Mouse (Mus musculus) midbrain, embryonic 16.5 days (tissue): ENCODE data around the gene Rcc2. TPM values are rescaled to one million over a fixed set of nuclear protein-coding genes. Genes with fewer than 3 reads are reported as not detected.

Experiments used
- ATAC-seq: fragments of 200-750 bp; cut with Nextera tagmentation; 2 replicates; pipeline ENCODE4 v1.8.0; 2017; ENCODE audit warnings: moderate TSS enrichment
- H3K27ac ChIP-seq: fragments of 300-500 bp; sonication (generic); 2 replicates; pipeline ENCODE4 v1.5.1; 2014; ENCODE audit warnings: mild to moderate bottlenecking, low read length, mixed read lengths
- H3K27me3 ChIP-seq: fragments of 300-500 bp; sonication (generic); 2 replicates; pipeline ENCODE4 v1.6.1; 2014; ENCODE audit warnings: low read depth, low read length, mixed read lengths; ENCODE audit not compliant: control insufficient read depth, insufficient read depth
- H3K36me3 ChIP-seq: fragments of 300-500 bp; sonication (generic); 2 replicates; pipeline ENCODE4 v1.6.1; 2014; ENCODE audit warnings: mild to moderate bottlenecking, low read length, moderate library complexity, mixed read lengths; ENCODE audit not compliant: control insufficient read depth, insufficient read depth
- H3K4me1 ChIP-seq: fragments of 300-500 bp; sonication (generic); 2 replicates; pipeline ENCODE4 v1.6.1; 2014; ENCODE audit warnings: mild to moderate bottlenecking, low read length, mixed read lengths; ENCODE audit not compliant: control insufficient read depth, insufficient read depth
- H3K4me2 ChIP-seq: fragments of 300-500 bp; sonication (generic); 2 replicates; pipeline ENCODE4 v1.6.1; 2014; ENCODE audit warnings: mild to moderate bottlenecking, low read length, mixed read lengths
- H3K4me3 ChIP-seq: fragments of 300-500 bp; sonication (generic); 2 replicates; pipeline ENCODE4 v1.5.1; 2014; ENCODE audit warnings: low read depth, mild to moderate bottlenecking, low read length, moderate library complexity, mixed read lengths
- H3K9ac ChIP-seq: fragments of 300-500 bp; sonication (generic); 2 replicates; pipeline ENCODE4 v1.6.1; 2014; ENCODE audit warnings: low read depth, low read length, mixed read lengths
- H3K9me3 ChIP-seq: fragments of 300-500 bp; sonication (generic); replicated peaks from 2 replicates; pipeline ENCODE4 v1.6.1; 2014; ENCODE audit warnings: mild to moderate bottlenecking, low read length, mixed read lengths; ENCODE audit not compliant: control insufficient read depth, poor library complexity, severe bottlenecking
- WGBS: fragments of 180-500 bp; shearing (Covaris S2); extraction: QIAGEN DNeasy Blood & Tissue Kit; methylation state at CpG from one replicate; pipeline ENCODE4 v1.1.7; 2014; 5-methylcytosine and 5-hydroxymethylcytosine counted together
- polyA plus RNA-seq: library from polyadenylated mRNA; unstranded; fragments of >200 nt; fragmentation: Nextera tagmentation; extraction: Ambion mirVana; gene quantifications from 2 replicates; pipeline ENCODE4 v1.2.1, GENCODE M21; 2015

The Rcc2 gene
- polyA plus RNA-seq, 1 experiment from 2014 or later: 9.7 TPM

DNA sequence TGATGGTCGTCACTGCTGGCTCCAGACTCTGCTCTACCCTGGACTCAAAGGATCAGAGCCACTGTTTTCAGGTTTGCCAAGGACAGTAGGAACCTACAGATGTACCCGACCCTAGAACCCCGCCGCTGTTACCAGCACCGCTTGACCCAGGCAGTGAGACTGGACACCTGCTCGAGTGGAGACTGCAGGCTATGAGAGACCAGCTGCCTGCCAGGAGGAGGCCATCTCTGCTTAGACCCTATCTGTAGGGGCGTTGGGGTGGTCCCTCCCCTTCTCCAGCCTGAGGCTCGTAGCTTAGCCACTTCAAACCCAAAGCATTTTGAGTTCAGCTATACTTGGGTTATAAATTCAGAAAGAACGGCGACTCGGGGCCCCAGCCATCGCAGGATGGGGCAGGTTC is 26.6 kb downstream of the Rcc2 start:
- Histone ChIP-seq H3K27me3 (no peaks in the 10 kb centered on the region), H3K4me2 (no peak overlapping the region), H3K9ac (no peak overlapping the region), H3K27ac (no peak overlapping the region), H3K9me3 (no peaks in the 10 kb centered on the region), H3K36me3 (no peaks in the 10 kb centered on the region), H3K4me1 (0 out of 2 replicates have a peak, but pooled peaks cover 2% of the 10 kb centered on the region), H3K4me3 (no peak overlapping the region)
- no peak for ATAC-seq
- WGBS: 88% methylated on average over 12 of the region's 12 CpGs

DNA sequence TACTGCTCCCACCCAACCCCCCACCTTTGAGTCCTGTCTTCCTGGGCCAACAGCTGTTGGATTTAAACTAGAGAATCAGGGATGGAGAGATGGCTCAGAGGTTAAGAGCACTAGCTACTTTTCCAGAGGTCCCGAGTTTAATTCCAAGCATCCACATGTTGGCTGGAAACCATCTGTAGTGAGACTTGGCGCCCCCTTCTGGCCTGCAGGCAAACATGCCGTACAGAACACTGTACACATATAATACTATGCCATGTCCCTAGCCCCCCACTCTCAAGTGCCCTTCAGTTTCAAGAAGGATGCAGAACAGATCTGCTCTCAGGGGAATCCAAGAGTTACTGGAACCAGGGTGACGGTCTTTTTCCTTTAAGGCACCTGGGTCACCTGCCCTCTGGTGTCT is 31.3 kb downstream of the Rcc2 start:
- no peaks in the 10 kb centered on the region for H3K36me3 ChIP-seq
- WGBS: 73% methylated on average over 4 of the region's 4 CpGs
- no peaks in the 10 kb centered on the region for H3K4me1 ChIP-seq
- no peak overlapping the region for H3K27ac ChIP-seq
- no peaks in the 10 kb centered on the region for H3K27me3 ChIP-seq
- no peak overlapping the region for H3K4me2 ChIP-seq
- no peak for ATAC-seq
- H3K9ac ChIP-seq: no peak overlapping the region
- H3K4me3 ChIP-seq: no peak overlapping the region
- H3K9me3 ChIP-seq: no peaks in the 10 kb centered on the region

DNA sequence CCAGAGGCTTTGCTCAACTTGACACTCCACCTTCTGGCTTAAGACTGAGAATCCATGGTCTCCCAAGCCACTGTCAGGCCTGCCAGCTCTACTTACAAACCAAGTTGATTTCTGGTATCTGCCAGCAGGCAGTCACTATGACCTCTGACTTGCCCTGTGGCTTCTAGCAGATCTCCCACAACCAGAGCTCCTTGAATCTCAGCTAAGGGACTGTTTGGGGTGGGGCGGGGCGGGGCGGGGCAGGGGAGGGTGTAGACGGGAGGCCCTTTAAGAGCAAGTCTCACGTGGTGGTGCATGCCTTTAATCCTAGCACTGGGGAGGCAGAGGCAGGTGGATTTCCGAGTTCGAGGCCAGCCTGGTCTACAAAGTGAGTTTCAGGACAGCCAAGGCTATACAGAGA is 32.5 kb downstream of the Rcc2 start:
- Histone ChIP-seq H3K36me3 (no peaks in the 10 kb centered on the region), H3K4me2 (no peak overlapping the region), H3K4me3 (no peak overlapping the region), H3K27ac (no peak overlapping the region), H3K9me3 (no peaks in the 10 kb centered on the region), H3K27me3 (no peaks in the 10 kb centered on the region), H3K4me1 (no peaks in the 10 kb centered on the region), H3K9ac (no peak overlapping the region)
- no peak for ATAC-seq
- 78% methylated on average over 7 of the region's 7 CpGs for WGBS

GRCm38 (mm10) chr4:140740655-140741054 is 40.3 kb downstream of the Rcc2 start:
- Histone ChIP-seq H3K27ac (no peak overlapping the region), H3K4me2 (no peak overlapping the region), H3K4me1 (no peaks in the 10 kb centered on the region), H3K9ac (no peak overlapping the region), H3K4me3 (no peak overlapping the region), H3K36me3 (no peaks in the 10 kb centered on the region), H3K27me3 (no peaks in the 10 kb centered on the region), H3K9me3 (no peaks in the 10 kb centered on the region)
- ATAC-seq: no peak
- WGBS: 94% methylated on average over 11 of the region's 11 CpGs

GRCm38 (mm10) chr4:140741401-140741800 is 41.1 kb downstream of the Rcc2 start:
- ATAC-seq: no peak
- no peaks in the 10 kb centered on the region for H3K4me1 ChIP-seq
- 86% methylated on average over 6 of the region's 6 CpGs for WGBS

GRCm38 (mm10) chr4:140742543-140742942 is 42.2 kb downstream of the Rcc2 start, which contains the start of gene Padi6:
Gene Padi6, minus strand, starts transcription at chr4:140742643.
- ATAC-seq: no peak
- Histone ChIP-seq H3K4me2 (no peak within 1 kb of the TSS), H3K9ac (no peak within 1 kb of the TSS), H3K4me3 (no peak within 1 kb of the TSS), H3K9me3 (no peaks in the 10 kb centered on the region), H3K27me3 (no peaks in the 10 kb centered on the region), H3K4me1 (no peaks in the 10 kb centered on the region), H3K36me3 (no peaks in the 10 kb centered on the region), H3K27ac (no peak within 1 kb of the TSS)
- 97% methylated on average over 2 of the region's 2 CpGs for WGBS

More at GRCm38 (mm10) chr4:140741401-140741800, 41.1 kb downstream of the Rcc2 start:
- Histone ChIP-seq H3K27me3 (no peaks in the 10 kb centered on the region), H3K36me3 (no peaks in the 10 kb centered on the region), H3K4me3 (no peak overlapping the region), H3K9ac (no peak overlapping the region), H3K4me2 (no peak overlapping the region), H3K27ac (no peak overlapping the region), H3K9me3 (no peaks in the 10 kb centered on the region)

GRCm38 (mm10) chr4:140743086-140743485 is 42.7 kb downstream of the Rcc2 start:
- Histone ChIP-seq H3K9me3 (no peaks in the 10 kb centered on the region), H3K9ac (no peak overlapping the region), H3K27ac (no peak overlapping the region), H3K36me3 (no peaks in the 10 kb centered on the region), H3K4me2 (no peak overlapping the region), H3K4me1 (no peaks in the 10 kb centered on the region), H3K4me3 (no peak overlapping the region), H3K27me3 (no peaks in the 10 kb centered on the region)
- ATAC-seq: no peak
- 30% methylated on average over 4 of the region's 4 CpGs for WGBS

DNA sequence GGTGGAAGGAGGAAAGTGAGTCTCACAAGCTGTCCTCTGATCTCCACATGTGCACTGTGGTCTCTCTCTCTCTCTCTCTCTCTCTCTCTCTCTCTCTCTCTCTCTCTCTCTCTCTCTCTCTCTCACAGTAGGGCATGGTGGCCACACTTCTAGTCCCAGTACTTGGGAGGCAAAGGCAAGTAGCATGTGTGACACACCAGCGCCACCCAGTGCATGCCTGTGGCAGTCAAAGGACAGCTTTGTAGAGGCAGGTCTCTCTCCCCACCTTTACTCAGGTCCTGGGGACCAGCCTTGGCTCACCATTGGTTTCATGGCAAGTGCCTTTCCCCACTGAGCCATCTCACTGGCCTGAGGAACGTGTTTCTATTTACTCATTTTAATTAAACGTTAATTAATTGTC is 44.3 kb downstream of the Rcc2 start:
- Histone ChIP-seq H3K4me2 (no peak overlapping the region), H3K27ac (no peak overlapping the region), H3K4me3 (no peak overlapping the region), H3K27me3 (no peaks in the 10 kb centered on the region), H3K36me3 (no peaks in the 10 kb centered on the region), H3K9ac (no peak overlapping the region), H3K4me1 (no peaks in the 10 kb centered on the region), H3K9me3 (no peaks in the 10 kb centered on the region)
- WGBS: 20% methylated on average over 3 of the region's 3 CpGs
- ATAC-seq: no peak

- Histone ChIP-seq H3K4me1 (no peaks in the 10 kb centered on the region), H3K4me2 (no peak overlapping the region), H3K4me3 (no peak overlapping the region), H3K36me3 (no peaks in the 10 kb centered on the region), H3K27ac (no peak overlapping the region), H3K27me3 (no peaks in the 10 kb centered on the region), H3K9ac (no peak overlapping the region), H3K9me3 (no peaks in the 10 kb centered on the region)
- no peak for ATAC-seq
- 35% methylated on average over 12 of the region's 12 CpGs for WGBS
These were observed 47.6 kb downstream of the Rcc2 start for GRCm38 (mm10) chr4:140747978-140748377.
